Mouse (Mus musculus): Measurements from ENCODE around the gene Gm3194. TPM values are rescaled to one million over a fixed set of nuclear protein-coding genes. Genes with fewer than 3 reads are reported as not detected.
"Not testable (repeated sequence)": the region's sequence is repeated elsewhere in the genome, so short reads cannot be mapped to it uniquely, and the experiment has no call there.

Gene Gm3194
- total RNA-seq (2021), result 1 to 10 TPM; 1.9 to 2.4 TPM
- long read RNA-seq, experiment 1, result 0 reads
- long read RNA-seq, experiment 2, partial matches to known transcripts, result 0 of 1 reads
- long read RNA-seq, experiment 2, other reads (novel, unspliced or antisense), result 1 of 1 reads

GRCm38 (mm10) chr14:5455367-5455766, at the start of gene Gm3194:
Gm3194 (minus strand) TSS chr14:5455467.
- not testable (repeated sequence) for DNase-seq

DNA sequence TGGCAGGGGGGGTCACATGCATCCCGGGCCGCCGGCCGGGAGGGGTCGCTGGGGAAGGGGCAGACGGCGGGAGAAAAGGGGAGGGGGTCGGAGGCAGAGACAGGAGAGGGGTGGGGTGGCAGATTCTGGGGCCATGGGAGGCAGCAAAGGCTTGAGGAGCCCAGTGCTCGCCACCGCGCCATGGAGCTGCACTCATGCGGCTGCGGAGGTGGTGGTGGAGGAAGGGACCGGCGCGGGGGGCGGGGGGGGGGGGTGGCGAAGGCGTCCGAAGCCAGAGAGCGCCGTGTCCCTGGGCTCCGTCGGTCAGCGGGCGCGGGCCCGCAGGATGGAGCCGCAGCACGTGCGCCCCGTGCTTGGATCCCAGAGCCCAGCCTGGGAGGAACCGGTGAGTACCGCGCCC, 46.1 kb upstream of the Gm3194 start, which contains the start of gene Gm3488:
Gene Gm3488, plus strand, starts transcription at position 301 of the 400 bp plus-strand sequence.
- not testable (repeated sequence) for DNase-seq

DNA sequence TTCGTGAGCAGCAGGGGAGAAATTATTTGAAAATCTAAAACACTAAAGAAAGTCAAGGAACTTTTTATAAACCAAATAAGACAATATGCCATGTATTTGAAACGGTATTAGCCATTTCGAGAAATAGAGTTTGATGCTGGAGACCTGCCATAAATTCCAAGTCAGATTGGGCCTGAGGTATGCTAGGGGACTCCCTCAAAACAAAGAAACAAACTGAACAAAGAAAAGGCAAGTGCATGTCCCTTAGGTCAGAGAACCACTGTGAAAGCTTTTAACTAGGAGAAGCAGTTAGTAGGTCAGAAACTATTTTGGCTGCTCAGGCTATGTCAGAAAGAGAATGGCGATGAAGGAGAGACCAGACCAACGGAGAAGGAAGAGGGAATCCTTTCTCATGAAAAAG, 28.6 kb upstream of the Gm3194 start, which contains the start of gene Gm3187:
Gene Gm3187, plus strand, starts transcription at position 301 of the 400 bp plus-strand sequence.
- not testable (repeated sequence) for DNase-seq

DNA sequence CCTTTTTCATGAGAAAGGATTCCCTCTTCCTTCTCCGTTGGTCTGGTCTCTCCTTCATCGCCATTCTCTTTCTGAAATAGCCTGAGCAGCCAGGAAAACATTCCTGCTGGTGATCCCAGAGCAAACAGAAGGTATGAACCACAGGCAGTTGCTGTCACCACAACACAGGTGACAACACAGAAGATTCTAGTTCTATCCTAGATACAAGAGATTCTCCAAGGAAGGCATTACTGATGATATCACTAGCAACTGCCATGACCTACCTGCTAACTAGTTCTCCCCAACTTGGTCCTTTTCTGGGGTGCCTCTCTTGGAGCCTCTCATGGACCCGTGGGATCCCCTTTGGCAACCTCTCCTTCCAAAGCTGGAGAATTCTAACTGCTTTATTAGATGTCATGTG, 22.5 kb upstream of the Gm3194 start, which contains the start of gene Gm8246:
Gene Gm8246, minus strand, starts transcription at position 101 of the 400 bp plus-strand sequence.
- DNase-seq, result not testable (repeated sequence)

DNA sequence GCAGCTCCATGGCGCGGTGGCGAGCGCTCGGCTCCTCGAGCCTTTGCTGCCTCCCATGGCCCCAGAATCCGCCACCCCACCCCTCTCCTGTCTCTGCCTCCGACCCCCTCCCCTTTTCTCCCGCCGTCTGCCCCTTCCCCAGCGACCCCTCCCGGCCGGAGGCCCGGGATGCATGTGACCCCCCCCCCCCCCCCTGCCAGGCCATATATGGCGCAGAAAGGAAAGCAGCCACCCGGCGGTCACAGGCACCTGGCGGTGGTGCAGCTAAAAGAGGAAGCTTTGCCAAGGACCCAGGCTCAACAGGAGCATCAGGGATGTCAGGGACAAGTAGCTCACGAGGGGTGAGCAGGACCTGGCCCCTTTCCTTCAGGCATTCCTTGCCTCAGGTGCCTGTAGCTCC, 5.2 kb upstream of the Gm3194 start:
- DNase-seq, result not testable (repeated sequence)

- DNase-seq, result not testable (repeated sequence)
These were observed 66.3 kb downstream of the Gm3194 start, which contains the start of gene Gm3500 for GRCm38 (mm10) chr14:5388949-5389348. Gm3500 (minus strand) TSS chr14:5389049.

Other genes starting within 250 kb of the Gm3194 start
- not detected for gene Gm3526, start 194.9 kb downstream of the Gm3194 start, total RNA-seq (2021)
- gene Gm3542, start 120.5 kb downstream of the Gm3194 start, total RNA-seq (2021), result under 1 TPM in 1 of 2 experiments, not detected in 1; 0.14 TPM
- under 1 TPM in 1 of 2 experiments, not detected in 1; 0.32 TPM for gene Gm3500, start 66.4 kb downstream of the Gm3194 start, total RNA-seq (2021)
- not detected for gene Gm8246, start 22.4 kb upstream of the Gm3194 start, total RNA-seq (2021)
- gene Gm3187, start 28.7 kb upstream of the Gm3194 start, total RNA-seq (2021), result not detected
- 1 to 10 TPM; 2.7 to 3.1 TPM for gene Gm3488, start 46.2 kb upstream of the Gm3194 start, total RNA-seq (2021)
- gene Gm3532, start 83.0 kb upstream of the Gm3194 start, total RNA-seq (2021), result not detected
- gene Gm8265, start 177.6 kb upstream of the Gm3194 start, total RNA-seq (2021), result not detected
- under 1 TPM in 1 of 2 experiments, not detected in 1; 0.14 TPM for gene Gm9603, start 232.0 kb upstream of the Gm3194 start, total RNA-seq (2021)

Measured in gastrocnemius, postnatal 10 days (tissue).